Comparison of ENCODE assay signal across 9 mouse cellular contexts in the genomic region with DNA sequence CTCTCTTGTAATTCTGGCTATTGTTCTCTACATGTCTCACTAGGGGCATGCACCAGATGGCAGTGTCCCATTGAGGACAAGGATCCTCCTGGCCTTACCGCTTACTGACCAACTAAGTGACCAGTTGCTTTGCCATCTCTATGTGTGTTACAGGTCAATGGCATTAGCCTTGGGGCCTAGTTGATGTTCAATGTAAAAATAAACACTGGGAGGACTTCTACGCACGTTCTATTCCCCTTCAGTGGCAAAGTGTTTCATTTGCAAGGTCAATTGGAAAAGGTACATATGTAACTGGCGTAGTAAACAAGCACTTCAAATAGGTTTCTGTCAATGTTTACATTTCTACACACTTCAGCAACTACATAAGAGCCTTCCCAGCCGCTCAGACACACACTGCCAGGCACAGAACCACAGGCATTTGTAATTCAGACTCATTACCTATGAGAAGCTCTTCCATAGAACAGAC.
A peak's percentile ranks its signal among the peaks of the same experiment; 100 is the strongest.
DNase-seq lines count a peak whose midpoint lies in the region; ATAC-seq lines count a peak whose summit lies in the region.
"Had no signal": no experiment of that assay in that cellular context is flagged by ENCODE, and none has a peak within 500 bp of the region (broad histone marks: within the 10 kb centered on the region; RNA-seq: fewer than 3 reads in every experiment).

No protein-coding gene starts in this region.

- DNase-seq in gastrocnemius, postnatal 14 days, result peak; percentile 5
- no peak for DNase-seq in gastrocnemius, postnatal 25 days
- DNase-seq in kidney, adult 11 months, result peak; percentile 79
- DNase-seq in lung, postnatal 10 days, result peak; percentile 27
- DNase-seq in left cerebral cortex, postnatal 36 days (ENCODE audit: low spot score in 2 of 2), result no peak
- DNase-seq in ovary, postnatal 10 days (ENCODE audit: low spot score), result no peak

- H3K27ac ChIP-seq in brown adipose tissue, adult 24 weeks (replicated peaks; ENCODE audit: low read depth, low read length), result peak overlapping the region; percentile 95
- no peak overlapping the region for H3K27ac ChIP-seq in forebrain, embryonic 13.5 days

- no peak overlapping the region for H3K4me2 ChIP-seq in forebrain, embryonic 13.5 days

- no peaks in the 10 kb centered on the region for H3K27me3 ChIP-seq in forebrain, embryonic 13.5 days

- intact Hi-C loops in gastrocnemius, postnatal 14 days (cut with DNase I; ENCODE audit: low total_unique reads), result no loop called here
- intact Hi-C loops in left cerebral cortex, postnatal 36 days (cut with DNase I), result no loop called here

- H3K9me3 ChIP-seq in forebrain, embryonic 13.5 days (replicated peaks), result no peaks in the 10 kb centered on the region

- no peak overlapping the region for H3K4me3 ChIP-seq in brown adipose tissue, adult 24 weeks (ENCODE audit: insufficient read depth, low read depth, low read length)
- no peak overlapping the region for H3K4me3 ChIP-seq in forebrain, embryonic 13.5 days

- WGBS in forebrain, embryonic 13.5 days, result 86% methylated on average over 5 of the region's 5 CpGs

- ATAC-seq in forebrain, embryonic 13.5 days, result no peak
- ATAC-seq: forebrain, embryonic 16.5 days had no signal

- H3K36me3 ChIP-seq in forebrain, embryonic 13.5 days (ENCODE audit: poor library complexity, severe bottlenecking), result no peaks in the 10 kb centered on the region

- H3K4me1 ChIP-seq in brown adipose tissue, adult 24 weeks (ENCODE audit: control insufficient read depth, insufficient read depth, insufficient read length, low read length), result no peaks in the 10 kb centered on the region
- no peaks in the 10 kb centered on the region for H3K4me1 ChIP-seq in forebrain, embryonic 13.5 days

- no peak overlapping the region for H3K9ac ChIP-seq in forebrain, embryonic 13.5 days

Comparison
In these comparisons a context has a peak if more than half of its experiments do, and no peak if none do; other contexts are left out.
1. DNase-seq: peak in gastrocnemius, postnatal 14 days (single experiment), kidney, adult 11 months (single experiment) and lung, postnatal 10 days (single experiment); none in gastrocnemius, postnatal 25 days (single experiment), left cerebral cortex, postnatal 36 days (0 of 2) and ovary, postnatal 10 days (single experiment).